Mouse (Mus musculus): Measurements from ENCODE around the gene Pard3.

The Pard3 gene

DNA sequence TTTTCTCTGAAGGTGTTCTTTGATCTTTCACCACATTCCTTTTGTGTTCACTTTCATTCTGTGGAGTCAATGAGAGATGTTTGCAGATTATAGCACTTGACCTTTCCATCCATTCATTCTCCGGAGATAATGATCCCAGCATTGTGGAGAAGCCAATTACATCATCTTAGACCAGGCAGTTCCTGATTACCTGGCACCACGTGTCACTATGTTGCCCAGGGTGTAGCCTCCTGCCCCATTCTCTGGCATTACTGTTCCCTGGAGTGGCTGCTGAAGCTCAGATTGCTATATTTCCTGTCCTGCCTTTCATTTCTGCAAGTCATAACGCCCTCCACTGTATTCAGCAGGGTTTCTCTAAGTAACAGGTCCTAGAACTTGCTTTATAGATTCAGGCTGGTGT is 304.7 kb downstream of the Pard3 start:
- no peak for DNase-seq

DNA sequence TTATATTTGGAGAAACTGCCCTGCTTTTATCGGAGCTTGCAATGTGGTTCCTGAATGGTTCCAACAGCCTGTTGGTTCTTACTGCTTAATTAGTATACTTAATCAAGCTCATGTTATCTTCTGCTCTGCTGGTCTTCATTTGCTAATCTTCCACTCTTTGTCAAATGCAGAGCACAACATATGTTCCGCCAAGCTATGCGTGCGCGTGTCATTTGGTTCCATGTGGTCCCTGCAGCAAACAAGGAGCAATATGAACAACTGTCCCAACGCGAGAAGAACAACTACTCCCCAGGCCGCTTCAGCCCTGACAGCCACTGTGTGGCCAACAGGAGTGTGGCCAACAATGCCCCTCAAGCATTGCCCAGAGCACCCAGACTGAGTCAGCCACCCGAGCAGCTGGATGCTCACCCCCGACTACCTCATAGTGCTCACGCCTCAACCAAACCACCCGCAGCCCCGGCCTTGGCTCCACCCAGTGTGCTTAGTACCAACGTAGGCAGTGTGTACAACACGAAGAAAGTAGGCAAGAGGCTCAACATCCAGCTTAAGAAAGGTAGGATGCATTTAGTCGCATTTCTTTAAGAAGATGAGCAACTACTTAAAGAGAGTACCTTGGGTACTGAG is 307.7 kb downstream of the Pard3 start:
- no peak for DNase-seq

DNA sequence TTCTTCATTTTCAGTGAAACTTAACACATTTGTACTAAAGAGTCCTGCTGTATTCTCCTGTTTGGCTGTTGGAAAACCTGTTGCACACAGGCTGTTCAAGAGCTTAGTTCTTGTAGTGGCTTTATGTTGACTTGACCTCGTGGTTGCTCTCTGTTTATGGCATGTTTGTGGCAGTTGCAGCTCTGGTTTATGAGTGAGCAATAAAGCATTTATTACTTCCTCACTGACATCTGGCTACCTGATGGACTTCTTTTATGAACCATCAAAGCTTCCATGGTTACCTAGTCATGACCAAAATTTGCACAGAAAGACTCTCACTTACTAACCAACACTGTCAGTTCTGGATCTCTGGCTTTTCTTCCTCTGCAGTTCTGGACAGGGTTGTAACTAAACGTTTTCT is 314.1 kb downstream of the Pard3 start:
- no peak for DNase-seq

DNA sequence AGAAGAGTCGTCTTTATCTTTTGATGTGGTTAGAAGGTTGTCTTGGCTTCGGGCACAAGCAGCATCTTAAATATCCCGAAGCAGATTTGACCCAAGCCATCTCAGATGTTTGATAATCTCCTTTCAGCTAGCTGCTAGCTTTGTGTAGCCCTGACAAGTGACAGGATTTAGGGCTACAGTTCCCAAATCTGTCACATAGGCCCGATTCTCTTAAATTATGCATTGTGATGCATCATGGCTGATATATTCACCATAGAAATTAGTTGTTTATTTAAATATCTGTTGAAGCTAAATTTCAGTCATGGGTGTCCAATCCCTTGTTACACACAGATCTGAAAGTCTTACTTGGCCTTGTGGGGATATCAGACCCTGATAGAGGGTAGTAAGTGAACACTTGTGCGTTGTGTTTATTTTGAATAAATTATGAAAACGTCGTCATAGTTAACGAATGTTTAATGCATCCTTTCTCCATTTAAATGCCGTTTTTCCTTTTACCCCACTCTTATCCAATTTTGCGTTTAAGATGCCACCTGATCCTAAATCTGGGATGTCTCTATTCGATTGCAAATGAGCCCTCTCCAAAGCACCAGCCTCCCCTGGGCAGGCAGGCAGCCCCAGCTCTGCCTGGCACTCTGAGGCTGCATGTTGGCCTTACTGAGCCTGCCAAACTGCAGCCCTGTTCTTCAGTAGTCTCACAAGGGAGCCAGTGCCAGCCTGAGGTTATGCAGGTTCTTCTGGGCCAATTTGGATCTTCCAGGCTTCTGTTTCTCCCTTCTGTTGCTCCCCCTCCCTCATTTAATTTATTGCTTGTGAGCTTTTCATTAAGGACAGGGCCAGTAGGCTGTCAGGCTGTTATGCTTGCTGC is 315.5 kb downstream of the Pard3 start:
- DNase-seq, result no peak

DNA sequence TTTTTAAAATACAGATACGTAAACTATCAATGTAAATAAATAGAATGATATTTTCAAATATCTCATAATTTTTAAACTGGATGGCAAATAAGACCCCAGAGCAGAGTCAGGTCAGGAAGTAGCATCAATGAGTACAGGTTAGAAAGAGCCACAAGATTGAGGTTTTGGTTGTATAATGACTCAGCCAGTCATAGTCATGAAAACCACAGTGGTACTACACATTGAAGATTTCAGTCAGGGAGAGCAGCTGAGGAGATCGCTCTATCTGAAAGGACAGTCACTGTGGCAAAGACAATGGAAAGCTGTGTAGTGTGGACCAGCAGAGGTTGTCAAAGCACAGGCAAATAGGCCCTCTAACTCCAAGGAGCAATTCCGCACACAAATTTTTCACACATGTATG is 317.6 kb downstream of the Pard3 start:
- DNase-seq, result no peak

DNA sequence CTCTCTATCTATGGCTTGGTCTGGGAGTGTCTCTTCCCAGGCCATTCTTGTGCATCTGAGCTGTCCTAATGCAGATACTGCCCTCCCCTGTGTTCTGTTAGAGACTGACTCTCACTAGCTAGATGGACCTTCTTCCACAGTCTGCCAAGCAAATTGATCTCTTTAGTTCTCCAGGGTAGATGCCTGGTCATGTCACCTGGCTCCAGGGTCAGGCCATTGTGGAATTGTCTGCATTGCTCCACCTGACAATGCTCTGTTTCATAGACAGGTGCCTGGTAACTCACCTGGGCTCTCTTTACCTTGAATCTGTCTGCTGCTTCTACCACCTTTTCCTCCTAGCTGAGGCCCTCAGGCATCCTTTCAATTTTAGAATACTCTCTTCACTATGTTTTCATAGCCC is 329.0 kb downstream of the Pard3 start:
- no peak for DNase-seq

DNA sequence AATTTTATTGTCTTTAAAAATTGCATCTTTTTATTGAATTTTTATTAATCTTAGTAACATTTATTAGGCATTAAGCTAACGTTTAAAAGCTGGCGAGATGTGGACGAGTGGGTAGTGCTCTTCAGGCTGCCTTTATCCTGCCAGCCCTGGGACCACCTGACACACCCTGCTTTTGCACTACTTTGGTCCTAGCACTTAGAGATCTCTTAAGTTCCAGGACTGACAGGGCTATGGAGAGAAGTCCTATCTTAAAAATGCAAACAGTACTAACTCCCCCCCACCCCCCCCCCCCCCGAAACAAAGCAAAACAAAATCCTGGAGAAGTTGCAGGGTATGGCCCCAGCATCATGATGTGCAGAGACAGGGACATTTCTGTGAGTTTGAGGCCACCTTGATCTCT is 331.8 kb downstream of the Pard3 start:
- DNase-seq, result no peak

DNA sequence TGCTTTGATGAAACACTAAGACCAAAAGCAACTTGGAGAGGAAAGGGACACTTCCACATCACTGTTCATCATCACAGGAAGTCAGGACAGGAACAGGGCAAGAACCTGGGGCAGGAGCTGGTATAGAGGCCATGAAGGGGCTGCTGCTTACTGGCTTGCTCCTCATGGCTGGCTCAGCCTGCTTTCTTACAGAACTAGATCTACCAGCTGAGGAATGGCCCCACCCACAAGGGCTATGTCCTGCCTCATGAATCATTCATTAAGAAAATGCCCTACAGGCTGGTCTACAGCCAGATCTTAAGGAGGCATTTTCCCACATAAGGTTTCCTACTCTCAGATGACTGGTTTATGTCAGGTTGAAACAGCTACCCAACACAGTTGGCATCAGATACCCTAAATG is 342.1 kb downstream of the Pard3 start:
- no peak for DNase-seq

DNA sequence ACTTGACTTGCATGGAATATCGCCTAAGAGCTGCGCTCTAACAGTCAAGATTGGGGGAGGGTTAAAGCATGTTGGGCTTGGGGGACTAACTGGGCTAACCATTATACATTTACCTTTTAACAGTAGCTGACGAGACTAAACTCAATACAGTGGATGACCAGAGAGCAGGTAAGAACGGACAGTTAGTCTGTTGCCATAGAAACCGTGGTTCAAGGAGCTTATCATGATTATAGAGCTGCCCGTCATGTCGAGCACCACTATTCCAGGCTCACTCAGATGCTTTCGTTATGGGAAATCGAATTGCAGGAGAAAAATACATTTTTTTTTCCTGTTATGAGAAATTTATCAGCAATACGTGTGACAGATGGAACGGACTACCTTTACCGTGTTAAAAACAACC is 346.9 kb downstream of the Pard3 start:
- no peak for DNase-seq

DNA sequence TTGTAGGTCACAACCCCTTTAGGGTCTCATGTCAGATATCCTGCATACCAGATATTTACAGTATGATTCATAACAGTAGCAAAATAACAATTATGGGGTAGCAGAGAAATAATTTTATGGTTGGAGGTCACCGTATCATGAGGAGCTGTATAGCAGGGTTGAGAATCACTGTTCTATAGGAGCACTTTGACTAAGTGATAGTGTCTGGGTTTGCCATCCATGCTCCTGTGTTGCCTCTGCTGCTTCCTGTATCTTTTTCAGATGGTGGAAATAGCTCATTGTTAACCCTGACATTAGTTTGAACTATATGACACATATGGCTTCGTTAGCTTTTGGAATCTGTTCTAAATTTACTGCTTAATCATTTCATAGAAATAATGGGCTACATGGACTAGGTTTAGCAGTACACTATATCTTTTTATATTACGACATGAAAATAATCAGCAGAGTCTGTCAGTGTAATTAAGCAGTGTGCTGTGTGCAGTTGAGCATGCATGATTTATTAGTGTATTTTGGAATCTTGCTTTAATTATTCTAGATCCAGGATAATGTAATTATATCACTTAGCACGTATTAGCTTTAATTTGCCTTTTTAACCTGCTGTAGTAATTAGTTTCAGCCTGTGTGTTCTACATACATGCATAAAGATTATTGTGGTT is 347.6 kb downstream of the Pard3 start:
- no peak for DNase-seq

DNA sequence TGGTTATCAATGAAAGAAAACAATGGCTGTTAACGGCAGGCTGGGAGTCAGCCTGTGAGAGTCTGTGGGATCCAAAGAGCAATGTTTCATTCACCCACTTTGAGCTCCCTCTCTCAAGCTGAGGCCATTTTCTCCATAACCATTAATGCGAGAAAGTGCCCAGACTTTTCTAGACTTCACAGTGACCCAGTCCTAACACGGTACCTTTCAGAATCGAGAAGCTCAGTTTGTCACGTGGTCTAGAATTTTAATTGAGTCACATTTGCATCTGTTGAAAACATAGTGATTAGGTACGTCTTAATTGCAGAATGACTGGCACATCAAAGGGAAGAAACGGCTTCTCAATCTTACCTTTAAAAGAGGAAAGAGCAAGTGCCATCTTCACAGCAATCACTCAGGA is 359.3 kb downstream of the Pard3 start:
- DNase-seq, result no peak

DNA sequence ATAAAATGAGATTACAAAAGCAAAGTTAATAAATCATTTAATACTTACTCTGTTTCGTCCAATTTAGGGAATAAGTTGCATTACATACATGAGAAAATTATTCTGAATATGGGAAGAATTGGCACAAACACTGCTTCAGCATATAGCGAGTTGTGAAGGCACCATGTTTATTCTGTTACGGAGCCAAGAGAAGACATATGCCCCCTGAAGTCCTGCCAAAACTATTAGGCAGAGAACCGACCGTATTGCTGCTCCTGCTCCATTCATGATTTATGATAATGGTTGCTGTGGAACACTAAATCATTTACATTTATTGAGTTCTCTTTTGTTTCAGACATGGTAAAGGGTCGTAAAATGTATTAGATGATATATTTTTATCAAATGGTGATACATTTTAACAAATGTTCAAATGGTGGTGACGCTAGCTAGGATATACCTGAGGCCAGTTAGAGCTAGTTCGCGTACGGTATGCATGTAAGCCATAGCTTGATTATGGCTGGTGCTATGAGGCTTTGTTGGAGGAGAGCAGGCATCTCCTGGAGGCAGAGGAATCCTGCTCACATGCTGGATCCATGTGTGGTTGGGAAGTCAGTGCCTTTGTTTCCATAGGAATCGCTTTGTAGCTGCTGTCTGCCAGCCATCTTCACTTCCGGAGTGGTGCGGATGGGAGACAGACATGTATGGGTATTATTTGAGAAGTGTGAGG is 360.7 kb downstream of the Pard3 start:
- DNase-seq, result no peak

DNA sequence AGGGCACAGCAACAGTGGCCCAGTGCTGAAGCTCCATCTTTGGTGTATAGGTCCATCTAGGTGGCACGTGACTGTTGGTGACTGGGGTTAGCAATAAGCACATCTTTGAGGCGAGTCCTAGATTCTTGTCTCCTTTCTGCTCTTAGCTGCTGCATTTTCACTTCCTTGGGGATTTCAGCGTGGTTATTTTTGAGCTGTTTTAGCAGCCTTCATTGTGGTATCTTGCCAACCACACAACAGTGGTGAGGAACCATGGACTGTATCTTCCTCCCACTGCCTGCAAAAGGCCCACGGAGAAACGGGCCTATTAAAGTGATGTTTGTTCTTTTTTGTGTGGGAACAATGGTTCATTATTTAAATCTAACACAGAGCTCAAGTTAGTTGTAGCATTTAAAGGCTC is 363.2 kb downstream of the Pard3 start:
- no peak for DNase-seq

DNA sequence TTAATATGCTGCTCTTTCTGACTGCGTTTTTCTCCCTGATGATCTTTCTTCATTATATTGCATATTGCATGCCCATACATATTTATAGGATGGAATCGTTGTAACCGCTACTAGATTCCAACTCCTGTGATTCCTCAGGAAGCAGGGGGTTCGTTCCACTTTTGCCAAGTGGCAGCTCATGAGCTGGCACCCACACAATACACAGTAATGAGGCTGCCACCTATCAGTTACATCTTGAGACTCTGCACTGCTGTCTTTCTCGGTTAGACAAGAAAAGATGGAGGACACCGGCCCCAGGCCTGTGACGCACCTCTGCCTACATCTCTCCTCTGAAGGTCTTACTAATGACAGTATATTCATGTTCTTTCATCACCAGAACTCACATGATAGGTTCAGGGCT is 364.3 kb downstream of the Pard3 start:
- no peak for DNase-seq

DNA sequence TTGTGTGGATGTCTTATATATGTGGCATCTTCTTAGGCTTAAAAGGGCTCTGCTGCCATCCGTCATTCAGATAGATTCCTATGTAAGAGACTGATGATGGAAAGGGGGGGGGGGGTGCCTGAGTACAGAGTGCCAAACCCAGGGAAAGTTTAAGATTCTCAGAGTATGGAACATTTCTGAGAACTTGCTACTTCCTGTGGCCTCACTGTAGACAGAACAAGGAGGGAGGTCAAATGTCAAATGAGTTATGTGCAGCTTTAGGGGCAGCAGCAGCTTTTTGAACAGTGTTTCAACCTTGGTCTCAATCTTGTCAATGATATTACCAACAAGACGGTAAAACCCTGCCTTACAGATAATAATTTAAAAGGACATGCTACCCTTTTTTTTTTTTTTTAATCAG is 367.5 kb downstream of the Pard3 start:
- no peak for DNase-seq

DNA sequence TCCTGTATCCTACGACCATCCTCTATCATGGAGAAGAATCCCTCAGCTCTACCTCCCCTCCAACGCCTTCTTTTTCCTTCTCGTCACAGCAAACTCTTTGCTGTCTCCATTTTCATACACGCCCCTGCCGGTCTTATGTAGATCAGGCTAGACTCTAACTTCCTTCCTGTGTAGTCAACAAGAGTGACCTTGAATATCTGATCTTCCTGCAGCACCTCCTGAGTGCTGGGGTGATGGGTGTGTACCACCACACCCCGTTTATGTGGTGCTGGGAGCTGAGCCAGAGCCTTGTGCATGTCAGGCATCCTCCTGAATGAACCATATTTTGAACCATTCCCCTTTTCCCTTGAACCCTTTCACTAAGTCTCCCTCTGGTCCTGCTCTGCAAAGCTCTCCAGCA is 372.3 kb downstream of the Pard3 start:
- DNase-seq, result no peak

DNA sequence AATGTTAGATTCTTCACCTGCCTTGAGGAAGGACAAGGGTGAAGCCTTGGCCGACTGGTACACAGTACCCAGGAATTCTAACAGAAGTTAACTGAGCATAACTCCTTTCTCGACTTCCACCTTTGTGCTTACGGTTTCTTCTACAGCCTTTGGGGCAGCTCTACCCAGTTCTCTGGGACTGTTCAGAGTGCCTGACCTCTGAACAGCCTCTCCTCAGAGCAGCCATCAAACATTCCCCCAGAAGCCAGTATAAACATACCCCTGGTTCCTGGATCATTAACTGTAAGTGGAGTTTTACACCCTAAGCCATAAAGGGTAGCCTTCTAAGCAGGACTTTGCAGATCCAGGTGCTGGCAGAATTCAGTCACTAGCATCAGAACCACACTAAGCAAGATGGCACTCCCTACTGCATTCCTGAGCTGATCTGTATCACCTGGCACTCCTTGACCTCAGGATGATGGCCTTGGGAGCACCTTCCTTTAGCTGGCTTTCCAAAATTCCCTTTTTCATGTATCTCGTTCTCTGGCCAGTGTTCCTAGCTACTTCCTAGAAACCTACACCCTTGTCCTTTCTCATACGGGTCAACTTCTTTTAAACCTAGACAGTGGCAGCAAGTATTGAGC is 374.0 kb downstream of the Pard3 start:
- DNase-seq, result no peak

DNA sequence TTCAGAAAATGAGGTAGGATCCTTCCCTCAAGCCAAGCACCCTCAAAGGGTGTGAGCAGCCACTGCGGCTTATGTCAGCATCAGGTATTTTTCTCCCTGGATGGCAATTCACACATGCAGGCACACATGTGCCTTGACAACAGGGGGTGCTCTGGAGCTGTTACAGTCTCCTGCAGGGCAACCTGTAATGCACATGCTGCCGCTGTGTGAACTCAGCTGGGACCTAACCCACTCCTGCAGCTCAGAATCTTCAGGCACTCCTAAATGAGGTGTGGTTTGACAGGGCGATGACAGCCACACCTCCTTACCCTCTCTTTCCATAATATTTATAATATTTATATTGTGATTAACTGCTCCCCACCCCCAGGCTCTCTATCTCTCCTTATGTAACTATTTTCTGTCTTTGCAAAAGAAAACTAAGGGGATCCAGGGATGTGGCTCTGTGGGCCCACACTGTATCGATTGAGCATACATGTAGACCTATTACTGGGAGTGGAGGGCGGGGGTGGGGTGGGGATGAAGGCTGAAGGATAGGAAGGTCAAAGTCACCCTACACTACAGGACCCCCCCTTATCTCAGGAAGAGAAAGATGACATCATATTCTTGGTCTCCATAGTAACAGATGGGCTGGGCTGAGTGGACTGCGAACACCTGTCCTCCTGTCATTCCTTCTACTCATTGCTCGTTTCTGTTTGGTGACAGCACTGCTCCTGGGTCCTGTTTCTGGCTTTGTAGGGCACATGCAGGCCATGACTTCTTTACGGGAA is 375.1 kb downstream of the Pard3 start:
- peak; percentile 71 for DNase-seq

DNA sequence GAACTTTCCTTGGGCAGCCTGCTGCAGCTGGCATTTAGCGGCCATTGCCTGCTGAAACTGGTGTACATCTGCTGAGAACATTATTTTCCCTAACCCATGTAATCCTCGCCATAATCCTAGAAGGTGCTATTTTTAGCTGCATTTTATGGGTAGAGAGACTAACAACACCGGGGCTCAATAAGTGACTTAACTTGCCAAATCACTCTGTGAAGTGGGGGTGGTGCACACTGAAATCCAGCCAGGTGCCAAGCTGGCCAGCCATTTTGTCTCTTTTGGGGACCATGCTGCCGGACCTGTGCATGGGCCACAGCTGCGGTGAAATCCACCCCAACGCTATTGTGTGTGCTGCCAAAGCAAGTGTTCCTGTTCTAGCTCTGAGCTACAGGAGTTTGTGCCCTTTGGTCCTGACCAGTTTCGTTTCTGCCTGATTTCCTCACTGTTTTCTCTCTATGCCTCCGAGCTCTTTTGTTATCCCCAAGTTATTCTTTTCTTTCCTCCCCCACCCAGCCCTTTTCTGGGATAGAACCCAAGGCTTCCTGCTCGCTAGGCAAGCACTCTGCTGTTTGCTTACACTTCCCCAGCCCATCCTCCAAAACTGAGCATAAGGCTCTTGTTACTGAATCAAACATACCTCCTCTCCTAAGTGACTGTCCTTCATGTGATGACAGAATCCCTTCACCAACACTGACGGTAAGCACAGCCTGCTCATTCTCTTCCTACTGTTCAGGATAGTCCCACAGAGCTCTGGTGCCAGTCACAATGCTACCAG is 375.9 kb downstream of the Pard3 start:
- no peak for DNase-seq

DNA sequence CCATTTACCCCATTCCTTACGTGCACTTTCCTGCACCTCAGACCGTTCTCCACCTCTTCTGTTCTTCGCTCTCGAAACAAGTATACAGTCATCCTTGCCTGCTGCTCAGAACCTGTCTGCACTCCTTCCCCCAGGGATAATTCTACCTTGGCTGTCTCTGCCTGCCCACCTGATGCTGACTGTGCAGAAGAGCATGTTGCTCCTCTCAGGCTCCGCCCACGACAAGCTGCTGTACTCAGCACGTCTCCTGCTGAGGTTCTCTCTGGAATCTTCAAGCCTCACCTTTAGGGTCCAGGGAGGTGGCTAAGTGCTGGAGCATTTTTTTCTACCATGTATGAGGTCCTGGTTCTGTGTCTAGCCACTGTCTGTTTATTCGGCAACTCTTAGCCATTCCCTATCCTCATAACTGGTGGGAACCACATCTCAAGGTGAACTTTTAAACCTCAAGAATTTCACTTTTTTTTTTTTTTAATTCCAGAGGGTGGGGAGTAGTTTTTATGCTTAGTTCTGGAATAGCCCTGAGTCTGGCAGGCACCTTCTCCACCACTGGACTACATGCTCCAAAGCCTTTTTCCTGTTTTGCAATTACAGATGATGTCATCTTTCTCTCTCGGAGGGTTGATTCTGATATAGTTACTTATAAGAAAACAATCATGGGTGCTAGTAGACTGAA is 376.6 kb downstream of the Pard3 start:
- DNase-seq, result no peak

All from thymus, postnatal 25 days (tissue).